Mouse (Mus musculus) lung, adult 2 months (tissue): Measurements from ENCODE around the gene Prdm16. TPM values are rescaled to one million over a fixed set of nuclear protein-coding genes. Genes with fewer than 3 reads are reported as not detected.

Source experiments
- DNase-seq: peaks from one replicate; pipeline ENCODE4 v3.0.0; 2022
- H3K4me1 ChIP-seq: fragments of 200-500 bp; 2 replicates; pipeline ENCODE4 v1.6.1; 2011; ENCODE audit warnings: low read length; ENCODE audit not compliant: control insufficient read depth, insufficient read depth
- H3K4me3 ChIP-seq: fragments of 200-500 bp; replicated peaks from 2 replicates; pipeline ENCODE3; 2011; ENCODE audit warnings: low read depth, mild to moderate bottlenecking, control low read depth, low read length; ENCODE audit errors: extremely low read depth
- CTCF ChIP-seq: fragments of 200-500 bp; IDR thresholded peaks from 2 replicates; pipeline ENCODE4 v1.5.1; 2011; ENCODE audit warnings: mild to moderate bottlenecking, low read length, control low read depth; ENCODE audit not compliant: insufficient read depth
- POLR2A ChIP-seq: fragments of 200-500 bp; IDR thresholded peaks from 2 replicates; pipeline ENCODE4 v1.6.1; 2011; ENCODE audit warnings: low read depth, mild to moderate bottlenecking, control low read depth, low read length, borderline replicate concordance; ENCODE audit errors: extremely low read depth
- WGBS: fragments of 180-500 bp; shearing (Covaris S2); methylation state at CpG from one replicate; pipeline ENCODE4 v1.1.7; 2018; 5-methylcytosine and 5-hydroxymethylcytosine counted together
- polyA plus RNA-seq: library from polyadenylated mRNA; depleted of rRNA; stranded (reverse); fragments of >200 nt; gene quantifications from 2 replicates; pipeline ENCODE4 v1.2.3, GENCODE M21; 2012

The Prdm16 gene
- polyA plus RNA-seq, 1 experiment, result 18.3 TPM

GRCm38 (mm10) chr4:154364752-154365151 is 271.9 kb downstream of the Prdm16 start:
- TF ChIP-seq POLR2A (no peak), CTCF (no peak)
- no peak for DNase-seq
- Histone ChIP-seq H3K4me3 (no peak overlapping the region), H3K4me1 (no peaks in the 10 kb centered on the region)
- 85% methylated on average over 2 of the region's 2 CpGs for WGBS

GRCm38 (mm10) chr4:154360850-154361249 is 275.8 kb downstream of the Prdm16 start:
- Histone ChIP-seq H3K4me1 (peaks cover 4% of the 10 kb centered on the region), H3K4me3 (no peak overlapping the region)
- 93% methylated on average over 3 of the region's 3 CpGs for WGBS
- TF ChIP-seq CTCF (no peak), POLR2A (no peak)
- no peak for DNase-seq

GRCm38 (mm10) chr4:154360441-154360840 is 276.2 kb downstream of the Prdm16 start:
- H3K4me1 ChIP-seq, result peaks cover 4% of the 10 kb centered on the region
- TF ChIP-seq CTCF (no peak), POLR2A (no peak)
- DNase-seq, result no peak
- WGBS, result 62% methylated on average over 7 of the region's 7 CpGs
- H3K4me3 ChIP-seq, result no peak overlapping the region

DNA sequence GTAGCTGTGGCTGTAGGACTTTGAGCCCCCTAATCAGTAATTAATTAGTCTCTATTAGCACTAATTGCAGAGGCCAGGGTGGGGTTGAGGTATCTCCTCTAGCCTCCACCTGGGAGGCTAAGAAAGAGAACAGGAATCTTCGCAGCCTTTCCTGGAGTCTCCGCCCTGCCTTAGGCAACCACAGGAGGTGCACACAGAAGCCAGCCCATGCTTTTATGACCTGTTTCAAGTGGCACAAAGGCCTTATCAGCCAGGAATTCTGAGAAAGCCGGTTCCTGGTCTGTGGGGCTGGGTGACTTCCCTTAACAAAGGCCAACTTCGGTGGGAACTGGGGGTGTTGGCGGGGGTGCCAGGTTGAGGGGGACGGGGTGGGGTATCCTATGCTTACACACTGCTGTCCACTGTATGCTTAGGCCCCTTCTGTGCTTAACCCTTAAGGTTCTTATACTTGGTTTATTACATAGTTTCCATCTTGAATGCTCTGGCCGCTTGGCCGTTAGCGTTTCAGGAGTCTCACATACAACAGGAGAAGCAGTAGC is 276.8 kb downstream of the Prdm16 start:
- H3K4me3 ChIP-seq, result no peak overlapping the region
- WGBS, result 70% methylated on average over 9 of the region's 9 CpGs
- peaks cover 4% of the 10 kb centered on the region for H3K4me1 ChIP-seq
- DNase-seq, result no peak
- TF ChIP-seq CTCF (no peak), POLR2A (no peak)

GRCm38 (mm10) chr4:154358816-154359215 is 277.9 kb downstream of the Prdm16 start:
- no peak overlapping the region for H3K4me3 ChIP-seq
- peaks cover 4% of the 10 kb centered on the region for H3K4me1 ChIP-seq
- peak; percentile 28 for DNase-seq
- TF ChIP-seq CTCF (no peak), POLR2A (no peak)
- 56% methylated on average over 11 of the region's 11 CpGs for WGBS

DNA sequence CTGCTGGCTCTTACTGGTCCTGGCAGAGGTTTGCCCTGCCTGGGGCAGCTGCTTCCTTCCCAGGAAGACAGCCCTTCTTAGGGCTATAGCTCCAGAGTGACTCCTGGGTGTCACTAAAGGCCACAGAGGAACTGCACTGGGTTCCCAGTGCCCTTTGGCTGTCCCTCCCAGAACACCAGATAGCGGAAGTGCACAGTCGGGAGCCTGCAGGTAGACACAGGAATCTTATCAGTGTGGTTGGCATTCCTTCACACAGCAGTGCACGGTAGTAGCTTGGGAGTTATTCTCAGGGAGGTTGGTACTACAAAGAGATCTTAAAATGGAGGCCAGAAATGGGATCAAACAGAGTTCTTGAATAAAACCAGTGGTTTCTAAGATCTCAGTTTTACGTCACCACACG is 278.3 kb downstream of the Prdm16 start:
- DNase-seq, result peak; percentile 8
- Histone ChIP-seq H3K4me1 (peaks cover 4% of the 10 kb centered on the region), H3K4me3 (no peak overlapping the region)
- 61% methylated on average over 5 of the region's 5 CpGs for WGBS
- TF ChIP-seq POLR2A, result no peak
- TF ChIP-seq CTCF, result no peak

GRCm38 (mm10) chr4:154355408-154355807 is 281.3 kb downstream of the Prdm16 start:
- peaks cover 4% of the 10 kb centered on the region for H3K4me1 ChIP-seq
- TF ChIP-seq POLR2A (no peak), CTCF (no peak)
- DNase-seq, result no peak
- no peak overlapping the region for H3K4me3 ChIP-seq
- 97% methylated on average over 5 of the region's 5 CpGs for WGBS

- WGBS, result 59% methylated on average over 13 of the region's 13 CpGs
- DNase-seq, result no peak
- peaks cover 9% of the 10 kb centered on the region for H3K4me1 ChIP-seq
- H3K4me3 ChIP-seq, result no peak overlapping the region
- no peak for TF ChIP-seq CTCF
- TF ChIP-seq POLR2A, result no peak
Measured at GRCm38 (mm10) chr4:154352246-154352645, 284.4 kb downstream of the Prdm16 start.

- 18% methylated on average over 11 of the region's 11 CpGs for WGBS
Measured at GRCm38 (mm10) chr4:154348197-154348786, 288.4 kb downstream of the Prdm16 start.

GRCm38 (mm10) chr4:154346731-154347522 is 289.7 kb downstream of the Prdm16 start:
- TF ChIP-seq POLR2A (no peak), CTCF (no peak)
- peaks cover 9% of the 10 kb centered on the region for H3K4me1 ChIP-seq
- WGBS, result 77% methylated on average over 19 of the region's 19 CpGs
- no peak overlapping the region for H3K4me3 ChIP-seq
- DNase-seq, result no peak

More at GRCm38 (mm10) chr4:154348197-154348786, 288.4 kb downstream of the Prdm16 start:
- DNase-seq, result no peak
- no peak overlapping the region for H3K4me3 ChIP-seq
- TF ChIP-seq CTCF (no peak), POLR2A (no peak)
- H3K4me1 ChIP-seq, result peaks cover 9% of the 10 kb centered on the region
